Mouse (Mus musculus): ENCODE data around the gene Gimap5. TPM values are rescaled to one million over a fixed set of nuclear protein-coding genes. Genes with fewer than 3 reads are reported as not detected.

Gene Gimap5
- polyA plus RNA-seq (2014; fragmentation: Illumina TruSeq; extraction: RNeasy Lipid Tissue Mini Kit (QIAGEN cat#74804); ENCODE audit: insufficient read depth, low read depth, low replicate concordance), result 24.5 TPM

DNA sequence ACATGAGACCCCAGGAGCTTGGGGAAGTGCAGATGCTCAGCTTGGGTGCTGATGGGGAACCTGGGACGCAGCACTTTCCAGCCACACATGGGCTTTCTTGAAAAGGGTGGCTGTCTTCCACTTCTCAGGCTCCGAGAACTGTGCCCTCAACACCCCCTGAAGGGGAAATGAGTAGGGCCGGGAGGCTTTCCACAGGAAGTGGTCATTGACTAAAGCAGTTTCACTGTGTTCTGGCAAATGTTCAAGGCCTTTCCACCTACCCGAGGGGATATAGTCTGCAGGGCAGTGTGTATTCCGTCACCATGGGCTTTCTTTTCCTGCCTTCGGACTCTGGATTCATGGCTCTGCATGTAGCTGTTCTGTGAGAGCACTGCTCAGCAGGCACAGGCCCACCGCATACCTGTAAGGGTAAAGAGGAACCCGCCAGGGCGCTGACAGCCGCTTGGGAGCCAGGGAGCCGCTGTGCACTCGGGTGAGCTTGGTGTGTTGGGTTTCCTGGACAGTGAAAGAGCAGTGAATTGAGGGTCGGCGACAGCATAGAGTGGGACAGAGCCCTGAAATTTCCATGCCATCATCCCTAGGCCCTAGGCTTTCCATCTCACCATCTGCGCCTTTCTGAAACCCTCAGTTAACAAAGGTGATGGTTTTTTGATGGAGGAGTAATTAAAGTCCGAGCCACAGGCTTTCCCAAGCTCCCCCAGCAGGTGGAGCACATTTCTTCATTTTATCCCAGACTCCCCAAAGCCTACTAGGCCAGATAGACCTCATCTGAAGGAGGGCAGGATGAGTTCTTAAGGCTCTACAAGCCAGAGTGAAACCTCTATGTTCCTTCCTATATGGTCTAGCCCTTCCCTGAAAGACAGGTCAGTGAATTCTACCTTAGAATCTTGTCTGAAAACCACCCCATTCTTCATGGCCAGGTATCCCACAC lies at the start of gene Gimap5:
Gimap5 (plus strand) TSS at position 239 of the 931 bp plus-strand sequence.

DNA sequence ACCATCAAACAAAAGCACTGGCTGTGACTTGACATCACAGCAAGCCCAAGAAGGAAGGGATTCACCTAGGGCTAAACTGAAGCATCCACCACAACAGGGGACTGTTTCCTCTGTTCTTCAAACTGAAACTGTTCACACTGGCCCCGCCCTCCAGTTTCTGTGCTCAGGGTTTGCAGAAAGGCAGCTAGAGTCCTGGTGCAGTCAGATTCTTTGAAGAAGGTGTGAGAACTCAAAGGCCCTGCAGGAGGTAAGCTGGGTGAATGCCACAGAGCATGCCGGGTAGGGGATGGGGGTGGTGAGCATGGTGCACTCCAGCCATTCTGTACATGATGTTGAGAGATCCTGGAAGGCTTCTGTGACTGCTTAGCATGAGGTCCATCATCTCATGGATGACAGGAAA lies 27.5 kb upstream of the Gimap5 start, which contains the start of the genes Gm28053 and Gimap7:
Gm28053 (plus strand) TSS at position 153 of the 400 bp plus-strand sequence.
Gimap7 (plus strand) TSS at position 167 of the 400 bp plus-strand sequence.

DNA sequence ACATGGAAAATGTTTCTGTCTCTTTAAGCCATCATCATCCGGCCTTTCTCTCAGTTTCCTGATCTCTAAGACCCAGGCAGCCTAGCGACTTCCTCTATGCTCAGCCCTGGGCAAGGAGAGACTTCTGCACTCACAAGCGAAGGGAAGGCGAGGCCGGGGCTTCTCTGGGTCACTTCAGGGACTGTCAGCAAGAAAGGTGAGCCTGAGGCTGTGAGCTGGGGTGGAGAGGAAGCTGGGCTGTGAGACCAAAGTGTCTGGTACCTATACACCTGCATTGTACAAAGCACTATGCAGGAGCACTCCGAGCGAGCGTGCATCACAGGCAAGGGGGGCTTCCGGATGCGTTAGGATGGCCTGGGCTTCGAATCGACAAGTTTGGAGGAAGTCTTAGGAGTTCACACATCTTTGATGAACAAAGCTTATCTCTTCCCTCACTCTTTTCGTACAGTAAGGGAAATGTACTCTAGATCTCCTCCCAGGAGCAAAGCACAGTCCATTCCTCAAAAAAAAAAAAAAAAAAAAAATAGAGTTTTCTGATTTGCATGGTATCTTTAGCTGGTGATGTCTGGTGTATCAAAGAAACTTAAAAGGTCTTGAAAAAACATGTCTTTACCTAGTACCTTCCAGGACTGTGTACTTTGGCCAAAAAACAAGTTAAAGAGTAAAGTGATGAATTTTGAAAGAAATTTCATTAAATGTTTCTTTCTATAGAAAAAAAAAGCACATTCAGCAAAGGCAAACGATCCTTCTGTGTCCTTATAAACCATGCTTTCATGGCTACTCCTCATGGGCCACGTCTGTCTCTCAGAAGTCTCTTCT lies 6.8 kb upstream of the Gimap5 start, which contains the start of gene Gimap1:
Gimap1 (plus strand) TSS at position 94 of the 819 bp plus-strand sequence.

DNA sequence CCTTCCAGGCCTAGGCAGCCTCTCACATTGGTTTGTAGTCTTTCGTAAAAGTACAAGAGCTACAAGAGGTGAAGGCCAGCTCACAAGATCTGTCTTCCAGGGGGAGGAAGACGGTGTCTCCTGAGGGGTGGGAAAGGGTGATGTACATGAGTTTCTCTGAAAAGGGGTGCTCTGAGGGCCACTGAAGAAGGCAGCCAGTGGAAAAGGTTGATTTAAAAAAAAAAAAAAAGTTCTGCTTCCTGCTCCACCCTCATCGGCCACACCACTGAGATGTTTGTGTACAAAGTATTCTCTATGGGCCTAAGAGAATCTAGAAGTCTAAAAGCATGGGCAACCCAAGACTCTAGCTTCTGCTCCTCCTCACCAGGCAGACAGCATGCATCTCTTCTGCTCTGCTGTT lies 24.7 kb downstream of the Gimap5 start, which contains the start of gene Gimap3:
Gimap3 (minus strand) TSS at position 156 of the 400 bp plus-strand sequence.

Other genes with a start within 250 kb of the Gimap5 start
- 22.7 TPM for gene Atp6v0e2, start 208.6 kb upstream of the Gimap5 start, polyA plus RNA-seq (2014; fragmentation: Illumina TruSeq; extraction: RNeasy Lipid Tissue Mini Kit (QIAGEN cat#74804); ENCODE audit: insufficient read depth, low read depth, low replicate concordance)
- 7.5 TPM for gene Lrrc61, start 191.4 kb upstream of the Gimap5 start, polyA plus RNA-seq (2014; fragmentation: Illumina TruSeq; extraction: RNeasy Lipid Tissue Mini Kit (QIAGEN cat#74804); ENCODE audit: insufficient read depth, low read depth, low replicate concordance)
- 414 TPM for gene Rarres2, start 173.4 kb upstream of the Gimap5 start, polyA plus RNA-seq (2014; fragmentation: Illumina TruSeq; extraction: RNeasy Lipid Tissue Mini Kit (QIAGEN cat#74804); ENCODE audit: insufficient read depth, low read depth, low replicate concordance)
- gene Gm45021, start 156.6 kb upstream of the Gimap5 start, polyA plus RNA-seq (2014; fragmentation: Illumina TruSeq; extraction: RNeasy Lipid Tissue Mini Kit (QIAGEN cat#74804); ENCODE audit: insufficient read depth, low read depth, low replicate concordance), result not detected
- gene Repin1, start 152.3 kb upstream of the Gimap5 start, polyA plus RNA-seq (2014; fragmentation: Illumina TruSeq; extraction: RNeasy Lipid Tissue Mini Kit (QIAGEN cat#74804); ENCODE audit: insufficient read depth, low read depth, low replicate concordance), result 8.2 TPM
- gene Gm44965, start 152.3 kb upstream of the Gimap5 start, polyA plus RNA-seq (2014; fragmentation: Illumina TruSeq; extraction: RNeasy Lipid Tissue Mini Kit (QIAGEN cat#74804); ENCODE audit: insufficient read depth, low read depth, low replicate concordance), result not detected
- 2.7 TPM for gene Zfp775, start 144.1 kb upstream of the Gimap5 start, polyA plus RNA-seq (2014; fragmentation: Illumina TruSeq; extraction: RNeasy Lipid Tissue Mini Kit (QIAGEN cat#74804); ENCODE audit: insufficient read depth, low read depth, low replicate concordance)
- 0.24 TPM for gene AI854703, start 119.4 kb upstream of the Gimap5 start, polyA plus RNA-seq (2014; fragmentation: Illumina TruSeq; extraction: RNeasy Lipid Tissue Mini Kit (QIAGEN cat#74804); ENCODE audit: insufficient read depth, low read depth, low replicate concordance)
- 21.8 TPM for gene Gimap8, start 99.0 kb upstream of the Gimap5 start, polyA plus RNA-seq (2014; fragmentation: Illumina TruSeq; extraction: RNeasy Lipid Tissue Mini Kit (QIAGEN cat#74804); ENCODE audit: insufficient read depth, low read depth, low replicate concordance)
- gene Gimap9, start 70.1 kb upstream of the Gimap5 start, polyA plus RNA-seq (2014; fragmentation: Illumina TruSeq; extraction: RNeasy Lipid Tissue Mini Kit (QIAGEN cat#74804); ENCODE audit: insufficient read depth, low read depth, low replicate concordance), result 20.0 TPM
- 97.8 TPM for gene Gimap4, start 61.6 kb upstream of the Gimap5 start, polyA plus RNA-seq (2014; fragmentation: Illumina TruSeq; extraction: RNeasy Lipid Tissue Mini Kit (QIAGEN cat#74804); ENCODE audit: insufficient read depth, low read depth, low replicate concordance)
- gene Gimap6, start 38.0 kb upstream of the Gimap5 start, polyA plus RNA-seq (2014; fragmentation: Illumina TruSeq; extraction: RNeasy Lipid Tissue Mini Kit (QIAGEN cat#74804); ENCODE audit: insufficient read depth, low read depth, low replicate concordance), result 99.5 TPM
- gene Gm28053, start 27.6 kb upstream of the Gimap5 start, polyA plus RNA-seq (2014; fragmentation: Illumina TruSeq; extraction: RNeasy Lipid Tissue Mini Kit (QIAGEN cat#74804); ENCODE audit: insufficient read depth, low read depth, low replicate concordance), result 9.6 TPM
- 7.2 TPM for gene Gimap7, start 27.6 kb upstream of the Gimap5 start, polyA plus RNA-seq (2014; fragmentation: Illumina TruSeq; extraction: RNeasy Lipid Tissue Mini Kit (QIAGEN cat#74804); ENCODE audit: insufficient read depth, low read depth, low replicate concordance)
- gene Gimap1, start 7.1 kb upstream of the Gimap5 start, polyA plus RNA-seq (2014; fragmentation: Illumina TruSeq; extraction: RNeasy Lipid Tissue Mini Kit (QIAGEN cat#74804); ENCODE audit: insufficient read depth, low read depth, low replicate concordance), result 43.6 TPM
- gene Gimap3, start 24.7 kb downstream of the Gimap5 start, polyA plus RNA-seq (2014; fragmentation: Illumina TruSeq; extraction: RNeasy Lipid Tissue Mini Kit (QIAGEN cat#74804); ENCODE audit: insufficient read depth, low read depth, low replicate concordance), result 25.1 TPM
- gene Tmem176a, start 94.7 kb downstream of the Gimap5 start, polyA plus RNA-seq (2014; fragmentation: Illumina TruSeq; extraction: RNeasy Lipid Tissue Mini Kit (QIAGEN cat#74804); ENCODE audit: insufficient read depth, low read depth, low replicate concordance), result 432 TPM
- gene Tmem176b, start 95.3 kb downstream of the Gimap5 start, polyA plus RNA-seq (2014; fragmentation: Illumina TruSeq; extraction: RNeasy Lipid Tissue Mini Kit (QIAGEN cat#74804); ENCODE audit: insufficient read depth, low read depth, low replicate concordance), result 523 TPM
- 3.4 TPM for gene Aoc1, start 126.7 kb downstream of the Gimap5 start, polyA plus RNA-seq (2014; fragmentation: Illumina TruSeq; extraction: RNeasy Lipid Tissue Mini Kit (QIAGEN cat#74804); ENCODE audit: insufficient read depth, low read depth, low replicate concordance)
- gene 1600015I10Rik, start 183.7 kb downstream of the Gimap5 start, polyA plus RNA-seq (2014; fragmentation: Illumina TruSeq; extraction: RNeasy Lipid Tissue Mini Kit (QIAGEN cat#74804); ENCODE audit: insufficient read depth, low read depth, low replicate concordance), result not detected
- gene Doxl2, start 228.8 kb downstream of the Gimap5 start, polyA plus RNA-seq (2014; fragmentation: Illumina TruSeq; extraction: RNeasy Lipid Tissue Mini Kit (QIAGEN cat#74804); ENCODE audit: insufficient read depth, low read depth, low replicate concordance), result not detected
- gene Svs1, start 240.7 kb downstream of the Gimap5 start, polyA plus RNA-seq (2014; fragmentation: Illumina TruSeq; extraction: RNeasy Lipid Tissue Mini Kit (QIAGEN cat#74804); ENCODE audit: insufficient read depth, low read depth, low replicate concordance), result not detected

Data from lung, adult 10 weeks (tissue).